Mouse (Mus musculus) cerebellum, adult 2 months (tissue): ENCODE data around the gene Cfap221. TPM values are rescaled to one million over a fixed set of nuclear protein-coding genes. Genes with fewer than 3 reads are reported as not detected.

Source experiments
- DNase-seq, 2 experiments: peaks; one replicate each; pipeline ENCODE4 v3.0.0; 2021
- H3K27ac ChIP-seq: fragments of 200-500 bp; 2 replicates; pipeline ENCODE4 v1.5.1; 2012; ENCODE audit warnings: low read length, control low read depth, inconsistent platforms; ENCODE audit not compliant: insufficient read depth
- H3K27me3 ChIP-seq: fragments of 200-500 bp; 2 replicates; pipeline ENCODE4 v1.6.1; 2012; ENCODE audit warnings: inconsistent platforms, mild to moderate bottlenecking, low read length, moderate library complexity; ENCODE audit not compliant: control insufficient read depth, insufficient read depth
- H3K4me1 ChIP-seq: fragments of 200-500 bp; 2 replicates; pipeline ENCODE4 v1.6.1; 2011; ENCODE audit warnings: low read length; ENCODE audit not compliant: control insufficient read depth, insufficient read depth
- H3K4me3 ChIP-seq: fragments of 200-500 bp; replicated peaks from 2 replicates; pipeline ENCODE3; 2011; ENCODE audit warnings: mild to moderate bottlenecking, low read depth, low read length, control low read depth; ENCODE audit not compliant: insufficient read depth
- CTCF ChIP-seq: fragments of 200-500 bp; IDR thresholded peaks from 2 replicates; pipeline ENCODE4 v1.5.1; 2011; ENCODE audit warnings: low read depth, mild to moderate bottlenecking, control low read depth, low read length, moderate library complexity, borderline replicate concordance; ENCODE audit not compliant: insufficient read depth
- POLR2A ChIP-seq: fragments of 200-500 bp; IDR thresholded peaks from 2 replicates; pipeline ENCODE4 v1.6.1; 2011; ENCODE audit warnings: low read length, control low read depth, borderline replicate concordance; ENCODE audit not compliant: insufficient read depth
- WGBS: fragments of 180-500 bp; shearing (Covaris S2); methylation state at CpG from one replicate; pipeline ENCODE4 v1.1.7; 2018; 5-methylcytosine and 5-hydroxymethylcytosine counted together
- polyA plus RNA-seq: library from polyadenylated mRNA; depleted of rRNA; stranded (reverse); fragments of >200 nt; gene quantifications from 2 replicates; pipeline ENCODE4 v1.2.3, GENCODE M21; 2012

Gene Cfap221
- polyA plus RNA-seq, 1 experiment = 0.08 TPM

GRCm38 (mm10) chr1:120032804-120033468, 35.9 kb upstream of the Cfap221 start:
- Histone ChIP-seq H3K4me1 (peaks cover 18% of the 10 kb centered on the region), H3K4me3 (no peak overlapping the region), H3K27ac (no peak overlapping the region), H3K27me3 (no peaks in the 10 kb centered on the region)
- DNase-seq = peak; percentile 67 to 70
- 43% methylated on average over 10 of the region's 10 CpGs for WGBS
- TF ChIP-seq POLR2A = no peak
- TF ChIP-seq CTCF = peak; percentile 84

- 12% methylated on average over 3 of the region's 3 CpGs for WGBS
Observed at GRCm38 (mm10) chr1:120030474-120030873, 33.4 kb upstream of the Cfap221 start.

GRCm38 (mm10) chr1:120027693-120028092, 30.7 kb upstream of the Cfap221 start:
- DNase-seq = peak; percentile 54 to 63
- Histone ChIP-seq H3K4me1 (peaks cover 32% of the 10 kb centered on the region), H3K27ac (no peak overlapping the region), H3K4me3 (no peak overlapping the region), H3K27me3 (no peaks in the 10 kb centered on the region)
- WGBS = 41% methylated on average over 4 of the region's 4 CpGs
- TF ChIP-seq CTCF (no peak), POLR2A (no peak)

More at GRCm38 (mm10) chr1:120030474-120030873, 33.4 kb upstream of the Cfap221 start:
- no peak for TF ChIP-seq CTCF
- TF ChIP-seq POLR2A = no peak
- peak; percentile 62 to 83 for DNase-seq
- no peaks in the 10 kb centered on the region for H3K27me3 ChIP-seq
- H3K4me3 ChIP-seq = no peak overlapping the region
- H3K27ac ChIP-seq = no peak overlapping the region
- peaks cover 28% of the 10 kb centered on the region for H3K4me1 ChIP-seq

- Histone ChIP-seq H3K27me3 (no peaks in the 10 kb centered on the region), H3K4me1 (peaks cover 26% of the 10 kb centered on the region), H3K27ac (no peak overlapping the region), H3K4me3 (no peak overlapping the region)
- WGBS = 7% methylated on average over 2 of the region's 2 CpGs
- DNase-seq = peak; percentile 27 to 41
- TF ChIP-seq POLR2A (no peak), CTCF (0 out of 2 replicates have a peak, but pooled peaks have one; percentile 3)
Observed at GRCm38 (mm10) chr1:120025050-120025439, 28.0 kb upstream of the Cfap221 start.

- 82% methylated on average over 10 of the region's 10 CpGs for WGBS
- no peak for TF ChIP-seq POLR2A
- TF ChIP-seq CTCF = no peak
- Histone ChIP-seq H3K4me3 (no peak overlapping the region), H3K27me3 (no peaks in the 10 kb centered on the region), H3K4me1 (peaks cover 22% of the 10 kb centered on the region), H3K27ac (no peak overlapping the region)
- DNase-seq = no peak
Observed at GRCm38 (mm10) chr1:120024331-120025049, 27.5 kb upstream of the Cfap221 start.

- WGBS = 18% methylated on average over 17 of the region's 17 CpGs
- H3K27ac ChIP-seq = no peak overlapping the region
- peaks cover 12% of the 10 kb centered on the region for H3K4me1 ChIP-seq
- peak; percentile 21 to 52 for DNase-seq
- TF ChIP-seq POLR2A (no peak), CTCF (no peak; the same call in 1 of the 2 replicates)
- no peak overlapping the region for H3K4me3 ChIP-seq
- no peaks in the 10 kb centered on the region for H3K27me3 ChIP-seq
Observed at GRCm38 (mm10) chr1:120021951-120022350, 24.9 kb upstream of the Cfap221 start.

GRCm38 (mm10) chr1:120020322-120020897, 23.4 kb upstream of the Cfap221 start:
- 79% methylated on average over 7 of the region's 7 CpGs for WGBS
- Histone ChIP-seq H3K27me3 (no peaks in the 10 kb centered on the region), H3K4me1 (peaks cover 12% of the 10 kb centered on the region), H3K4me3 (no peak overlapping the region), H3K27ac (no peak overlapping the region)
- TF ChIP-seq CTCF = no peak
- no peak for TF ChIP-seq POLR2A
- no peak for DNase-seq

GRCm38 (mm10) chr1:120019428-120019827, 22.4 kb upstream of the Cfap221 start:
- TF ChIP-seq CTCF (no peak), POLR2A (no peak)
- WGBS = 94% methylated on average over 12 of the region's 12 CpGs
- Histone ChIP-seq H3K27ac (no peak overlapping the region), H3K4me1 (peaks cover 5% of the 10 kb centered on the region), H3K4me3 (no peak overlapping the region), H3K27me3 (no peaks in the 10 kb centered on the region)
- DNase-seq = no peak
